Mouse (Mus musculus) kidney, postnatal 4 days (tissue): ENCODE data around the gene Tmem217.

Experiments used
- DNase-seq, 2 experiments: peaks; one replicate each; pipeline ENCODE4 v3.0.0; 2021; ENCODE audit warnings: mixed read lengths in 2 of 2

The Tmem217 gene

GRCm38 (mm10) chr17:29485336-29486233, 66.6 kb downstream of the Tmem217 start:
- no peak for DNase-seq

DNA sequence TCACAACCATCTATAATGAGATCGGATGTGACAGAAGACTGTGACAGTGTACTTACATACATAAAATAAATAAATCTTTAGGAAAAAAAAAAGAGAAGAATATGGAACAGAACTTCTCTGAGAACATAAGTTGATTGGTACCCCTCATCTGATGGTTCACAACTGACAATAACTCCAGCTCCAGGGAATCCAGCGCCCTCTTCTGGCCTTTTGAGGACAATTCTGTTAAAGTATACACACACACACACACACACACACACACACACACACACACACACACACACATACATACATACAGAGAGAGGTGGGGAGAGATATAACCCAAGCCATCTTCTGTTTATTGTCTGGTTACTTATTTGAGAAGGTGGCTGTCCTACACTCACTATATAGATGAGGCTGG, 67.8 kb downstream of the Tmem217 start:
- DNase-seq: no peak

DNA sequence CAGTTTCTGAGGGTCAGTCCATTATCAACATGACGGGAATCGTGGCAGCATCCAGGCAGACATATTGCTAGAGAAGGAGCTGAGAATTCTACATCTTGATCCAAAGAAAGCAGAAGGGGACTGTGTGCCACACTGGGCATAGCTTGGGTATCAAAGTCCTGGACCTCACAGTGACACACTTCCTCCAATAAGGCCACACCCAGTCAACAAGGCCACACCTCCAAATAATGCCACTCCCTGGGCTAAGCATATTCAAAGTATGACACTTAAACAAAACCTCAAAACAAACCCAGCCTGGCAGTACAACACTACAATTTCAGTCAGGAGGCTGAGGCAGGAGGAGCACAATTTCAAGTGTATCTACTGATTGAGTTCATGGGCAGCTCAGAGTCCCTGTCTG, 68.9 kb downstream of the Tmem217 start:
- no peak for DNase-seq

- DNase-seq: no peak
Observed at GRCm38 (mm10) chr17:29482632-29483031, 69.6 kb downstream of the Tmem217 start.

GRCm38 (mm10) chr17:29480256-29480655, 71.9 kb downstream of the Tmem217 start:
- no peak for DNase-seq

GRCm38 (mm10) chr17:29478271-29478670, 73.9 kb downstream of the Tmem217 start:
- DNase-seq: no peak

DNA sequence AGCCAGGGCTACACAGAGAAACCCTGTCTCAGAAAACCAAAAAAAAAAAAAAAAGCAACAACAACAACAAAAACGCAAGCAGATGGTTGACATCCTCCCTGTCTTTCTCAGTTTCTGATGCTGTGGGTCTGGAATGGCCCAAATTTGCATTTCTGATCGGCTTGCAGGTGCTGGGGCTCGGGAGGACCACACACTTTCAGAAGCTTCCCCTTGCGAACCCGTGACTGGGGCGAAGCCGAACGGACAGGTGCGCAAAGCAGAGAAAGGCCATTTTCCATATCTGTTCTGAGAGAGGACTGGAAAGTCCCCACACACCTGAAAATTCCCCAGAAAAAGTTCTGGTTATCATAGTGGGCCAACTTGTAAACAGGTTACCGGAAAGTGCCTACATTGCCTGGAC, 74.8 kb downstream of the Tmem217 start:
- no peak for DNase-seq

DNA sequence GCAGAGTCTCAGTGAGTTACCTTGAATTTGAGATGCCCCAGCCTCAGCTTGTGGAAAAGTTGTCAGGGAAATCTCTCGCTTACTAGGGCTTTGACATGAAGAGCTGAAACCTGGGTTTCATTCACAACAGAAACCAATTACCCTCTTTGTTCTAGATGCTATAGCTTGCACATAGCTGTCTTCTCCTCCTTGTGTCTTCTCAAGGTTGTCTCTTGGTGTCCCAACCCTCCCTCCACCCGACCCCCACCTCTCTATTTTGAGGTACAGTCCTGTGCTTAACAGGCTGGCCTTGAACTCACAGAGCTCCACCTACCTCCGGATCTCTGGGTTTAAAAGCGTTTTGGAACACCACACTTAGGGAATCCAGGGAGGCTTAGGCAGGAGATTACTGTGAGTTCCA, 75.7 kb downstream of the Tmem217 start:
- DNase-seq: no peak
